Mouse (Mus musculus): ENCODE results near the gene Cog8.

- TF ChIP-seq CTCF (IDR thresholded peaks at IDR 0.05) (no peak), POLR2A (IDR thresholded peaks at IDR 0.05; ENCODE audit: insufficient read depth, low read depth, low read length) (peak; percentile 86)
Measured at GRCm38 (mm10) chr8:107056076-107056972, at the start of gene Cog8, which contains the start of gene Nip7.

Data from heart, adult 2 months (tissue).